Mouse (Mus musculus) midbrain, embryonic 15.5 days (tissue): ENCODE measurements at regions not wholly inside any gene's neighbourhood (a gene's known extent, or its start where the extent isn't known, plus 50 kb on each side); places are given as distances from the start of the nearest gene placed in this dataset.

ENCODE experiments used
- ATAC-seq: fragments of 200-750 bp; cut with Nextera tagmentation; replicated peaks from 2 replicates; pipeline ENCODE4 v1.8.0; 2017; ENCODE audit warnings: moderate TSS enrichment
- H3K27ac ChIP-seq: fragments of 300-500 bp; sonication (generic); 2 replicates; pipeline ENCODE4 v1.5.1; 2015; ENCODE audit warnings: mild to moderate bottlenecking, inconsistent platforms
- H3K27me3 ChIP-seq: fragments of 300-500 bp; sonication (generic); replicated peaks from 2 replicates; pipeline ENCODE4 v1.6.1; 2015; ENCODE audit warnings: inconsistent platforms
- H3K36me3 ChIP-seq: fragments of 300-500 bp; sonication (generic); replicated peaks from 2 replicates; pipeline ENCODE4 v1.6.1; 2015; ENCODE audit warnings: inconsistent platforms
- H3K4me1 ChIP-seq: fragments of 300-500 bp; sonication (generic); 2 replicates; pipeline ENCODE4 v1.6.1; 2015; ENCODE audit warnings: inconsistent platforms
- H3K4me2 ChIP-seq: fragments of 300-500 bp; sonication (generic); 2 replicates; pipeline ENCODE4 v1.6.1; 2015; ENCODE audit warnings: inconsistent platforms, mild to moderate bottlenecking, moderate library complexity
- H3K4me3 ChIP-seq: fragments of 300-500 bp; sonication (generic); 2 replicates; pipeline ENCODE4 v1.5.1; 2015; ENCODE audit warnings: mild to moderate bottlenecking, inconsistent platforms
- H3K9ac ChIP-seq: fragments of 300-500 bp; sonication (generic); 2 replicates; pipeline ENCODE4 v1.6.1; 2015; ENCODE audit warnings: mild to moderate bottlenecking, inconsistent platforms
- H3K9me3 ChIP-seq: fragments of 300-500 bp; sonication (generic); 2 replicates; pipeline ENCODE4 v1.6.1; 2016; ENCODE audit warnings: inconsistent platforms
- WGBS: fragments of 180-500 bp; shearing (Covaris S2); methylation state at CpG from one replicate; pipeline ENCODE4 v1.1.7; 2015; ENCODE audit warnings: mixed read lengths; 5-methylcytosine and 5-hydroxymethylcytosine counted together

GRCm38 (mm10) chr1:79379736-79380135 lies 60.2 kb downstream of the Scg2 start:
- H3K27ac ChIP-seq, result no peak overlapping the region
- H3K4me1 ChIP-seq, result no peaks in the 10 kb centered on the region; the same call in 1 of the 2 replicates
- H3K4me3 ChIP-seq, result no peak overlapping the region
- H3K9ac ChIP-seq, result no peak overlapping the region
- H3K4me2 ChIP-seq, result no peak overlapping the region
- 62% methylated on average over 5 of the region's 5 CpGs for WGBS
- ATAC-seq, result peak; percentile 48; the same call in 1 of the 2 replicates
- no peaks in the 10 kb centered on the region for H3K36me3 ChIP-seq
- no peaks in the 10 kb centered on the region for H3K9me3 ChIP-seq
- no peaks in the 10 kb centered on the region for H3K27me3 ChIP-seq

DNA sequence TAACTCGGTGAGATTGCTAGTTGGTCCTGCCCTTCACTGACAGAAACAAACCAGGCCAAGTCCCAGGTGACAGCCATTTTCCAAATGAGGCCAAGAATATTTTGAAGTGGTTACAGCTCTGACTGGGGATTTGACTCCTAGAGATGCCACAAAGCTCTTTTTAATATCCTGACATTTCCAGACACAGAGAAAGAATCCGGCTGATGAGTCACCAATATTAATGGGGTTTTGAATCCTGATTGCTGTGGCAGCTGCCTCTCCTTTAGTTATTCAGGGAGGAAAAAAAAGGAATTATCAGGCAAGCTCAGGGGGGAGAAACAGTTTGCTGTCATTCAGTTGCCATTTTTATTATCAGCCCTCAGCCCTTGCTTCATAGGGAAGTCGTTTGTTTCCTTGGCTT lies 65.1 kb downstream of the Scg2 start:
- no peaks in the 10 kb centered on the region for H3K36me3 ChIP-seq
- H3K9me3 ChIP-seq, result no peaks in the 10 kb centered on the region
- H3K9ac ChIP-seq, result no peak overlapping the region
- H3K27ac ChIP-seq, result no peak overlapping the region
- no peaks in the 10 kb centered on the region for H3K27me3 ChIP-seq
- 45% methylated on average over 3 of the region's 3 CpGs for WGBS
- H3K4me2 ChIP-seq, result no peak overlapping the region
- no peak for ATAC-seq
- H3K4me3 ChIP-seq, result no peak overlapping the region
- no peaks in the 10 kb centered on the region; the same call in 1 of the 2 replicates for H3K4me1 ChIP-seq

DNA sequence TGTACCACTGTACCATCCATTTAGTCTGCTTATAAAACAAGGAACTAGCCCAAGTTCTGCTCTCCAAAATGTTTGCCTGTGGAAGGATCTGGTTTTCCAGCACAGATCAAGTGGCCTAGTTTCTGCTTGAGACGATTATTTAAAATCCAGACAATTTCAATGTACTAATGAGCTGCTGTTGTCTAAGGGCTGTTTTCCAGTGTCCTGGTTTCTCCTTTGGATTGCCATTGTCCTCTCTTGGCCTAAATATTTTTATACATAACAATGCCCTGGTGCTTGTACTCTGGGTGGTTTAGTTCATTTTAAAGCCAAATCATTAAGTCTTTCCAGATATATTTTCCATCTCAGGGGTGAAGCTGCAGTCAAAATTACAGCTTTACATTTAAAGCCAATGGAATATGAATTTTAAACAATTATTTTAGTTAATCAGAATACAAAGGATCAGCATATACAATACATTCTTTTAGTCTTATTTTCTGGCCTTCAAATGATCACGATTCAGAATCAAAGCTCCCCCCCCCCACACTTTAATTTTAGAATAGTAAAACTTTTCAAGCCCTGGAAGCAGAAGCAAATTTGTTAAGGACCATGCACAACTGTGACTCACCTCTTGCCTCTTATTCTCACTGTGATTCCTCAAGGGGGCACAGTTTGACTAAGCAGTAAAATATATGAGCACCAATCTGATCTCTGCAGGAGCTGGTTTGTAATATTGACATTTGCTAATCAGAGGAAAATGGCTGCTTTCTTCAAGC lies 82.5 kb downstream of the Scg2 start:
- H3K27ac ChIP-seq, result no peak overlapping the region

DNA sequence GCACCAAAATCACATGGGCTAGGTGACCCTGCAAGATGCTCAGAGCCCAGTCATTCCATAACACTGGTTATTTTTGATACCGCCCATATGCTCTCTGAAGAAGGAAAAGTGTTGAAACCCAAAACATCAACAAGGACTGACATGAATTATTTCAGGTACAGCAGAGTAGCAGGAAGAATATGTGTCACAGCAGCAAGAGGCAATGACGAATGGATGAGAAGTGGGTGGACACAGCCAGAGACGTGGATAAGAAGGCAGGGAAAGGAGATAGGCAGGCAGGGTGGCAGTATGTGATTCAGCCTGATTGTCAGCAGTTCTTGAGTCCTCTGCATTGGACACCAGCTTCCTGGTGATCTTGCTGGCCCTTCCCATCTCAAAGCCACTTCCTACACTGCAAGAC lies 93.4 kb downstream of the Scg2 start:
- Histone ChIP-seq H3K27ac (no peak overlapping the region), H3K4me3 (no peak overlapping the region), H3K9me3 (no peaks in the 10 kb centered on the region), H3K27me3 (no peaks in the 10 kb centered on the region), H3K36me3 (no peaks in the 10 kb centered on the region), H3K4me2 (no peak overlapping the region), H3K9ac (no peak overlapping the region), H3K4me1 (no peaks in the 10 kb centered on the region)
- 87% methylated on average over 3 of the region's 3 CpGs for WGBS
- no peak for ATAC-seq

More for the DNA sequence above, 82.5 kb downstream of the Scg2 start:
- no peak for ATAC-seq
- Histone ChIP-seq H3K36me3 (no peaks in the 10 kb centered on the region), H3K9me3 (no peaks in the 10 kb centered on the region), H3K4me2 (no peak overlapping the region), H3K4me3 (no peak overlapping the region), H3K9ac (no peak overlapping the region), H3K4me1 (no peaks in the 10 kb centered on the region), H3K27me3 (no peaks in the 10 kb centered on the region)
- WGBS, result 88% methylated on average over 2 of the region's 2 CpGs

GRCm38 (mm10) chr1:79335480-79336114 lies 104.3 kb downstream of the Scg2 start:
- Histone ChIP-seq H3K36me3 (no peaks in the 10 kb centered on the region), H3K4me1 (no peaks in the 10 kb centered on the region), H3K27me3 (no peaks in the 10 kb centered on the region), H3K9ac (no peak overlapping the region), H3K4me2 (no peak overlapping the region), H3K4me3 (no peak overlapping the region), H3K9me3 (no peaks in the 10 kb centered on the region), H3K27ac (no peak overlapping the region)
- ATAC-seq, result no peak
- WGBS, result 72% methylated on average over 7 of the region's 7 CpGs

- Histone ChIP-seq H3K36me3 (no peaks in the 10 kb centered on the region), H3K4me3 (no peak overlapping the region), H3K4me1 (no peaks in the 10 kb centered on the region), H3K4me2 (no peak overlapping the region), H3K27ac (no peak overlapping the region), H3K27me3 (no peaks in the 10 kb centered on the region), H3K9ac (no peak overlapping the region), H3K9me3 (no peaks in the 10 kb centered on the region)
- WGBS, result 69% methylated on average over 5 of the region's 5 CpGs
- no peak for ATAC-seq
Observed at GRCm38 (mm10) chr1:79317194-79317593, 122.7 kb downstream of the Scg2 start.

GRCm38 (mm10) chr1:79314774-79315173 lies 125.1 kb downstream of the Scg2 start:
- WGBS, result 85% methylated on average over 3 of the region's 3 CpGs
- no peak overlapping the region for H3K9ac ChIP-seq
- H3K4me1 ChIP-seq, result no peaks in the 10 kb centered on the region
- no peaks in the 10 kb centered on the region for H3K36me3 ChIP-seq
- H3K9me3 ChIP-seq, result no peaks in the 10 kb centered on the region
- no peaks in the 10 kb centered on the region for H3K27me3 ChIP-seq
- H3K27ac ChIP-seq, result no peak overlapping the region
- no peak for ATAC-seq
- no peak overlapping the region for H3K4me2 ChIP-seq
- no peak overlapping the region for H3K4me3 ChIP-seq

DNA sequence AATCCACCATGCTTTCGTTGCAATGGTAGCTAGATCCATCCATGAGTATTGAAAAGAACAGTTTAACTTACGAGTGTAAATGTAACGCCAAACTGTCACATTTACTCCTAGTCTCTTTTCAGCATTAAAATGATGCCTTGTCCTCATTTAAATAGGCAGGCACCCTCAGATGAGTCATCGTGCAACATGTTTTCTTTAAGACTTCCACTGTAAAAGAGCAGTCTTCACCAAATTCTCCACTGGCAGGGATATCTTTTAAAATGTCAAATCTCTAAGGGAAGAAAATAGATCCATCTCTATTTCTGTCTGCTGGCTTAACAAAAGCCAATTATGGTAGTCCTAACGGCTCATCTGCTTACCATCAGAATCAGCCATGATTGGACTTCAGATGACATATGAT lies 127.8 kb downstream of the Scg2 start:
- H3K27me3 ChIP-seq, result no peaks in the 10 kb centered on the region
- no peak overlapping the region for H3K4me3 ChIP-seq
- H3K9ac ChIP-seq, result no peak overlapping the region
- no peak overlapping the region for H3K4me2 ChIP-seq
- no peak for ATAC-seq
- H3K27ac ChIP-seq, result no peak overlapping the region
- 86% methylated on average over 5 of the region's 5 CpGs for WGBS
- H3K36me3 ChIP-seq, result no peaks in the 10 kb centered on the region
- H3K4me1 ChIP-seq, result no peaks in the 10 kb centered on the region
- no peaks in the 10 kb centered on the region for H3K9me3 ChIP-seq

DNA sequence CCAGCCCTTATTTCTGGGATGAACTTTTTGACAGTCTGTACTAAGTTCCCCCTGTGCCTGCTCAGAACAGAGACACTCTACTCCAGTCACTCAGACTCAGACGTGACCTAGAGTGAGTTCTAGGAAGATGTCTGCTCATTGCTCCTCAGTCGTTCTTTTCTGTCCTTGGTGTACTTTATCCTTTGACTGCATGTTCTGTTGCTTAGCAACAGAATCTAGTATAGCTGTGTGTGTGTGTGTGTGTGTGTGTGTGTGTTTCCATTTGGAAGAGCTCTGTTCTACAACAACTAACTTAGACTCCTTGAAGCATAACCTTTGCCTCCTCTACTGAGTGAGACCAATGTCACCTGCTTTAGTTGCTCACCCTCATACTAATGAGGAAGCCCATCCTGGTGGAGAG lies 136.3 kb downstream of the Scg2 start:
- no peak overlapping the region for H3K4me2 ChIP-seq
- H3K27me3 ChIP-seq, result no peaks in the 10 kb centered on the region
- no peaks in the 10 kb centered on the region for H3K4me1 ChIP-seq
- H3K4me3 ChIP-seq, result no peak overlapping the region
- 28% methylated on average over 2 of the region's 2 CpGs for WGBS
- H3K9ac ChIP-seq, result no peak overlapping the region
- no peak overlapping the region for H3K27ac ChIP-seq
- H3K9me3 ChIP-seq, result no peaks in the 10 kb centered on the region
- ATAC-seq, result peak; percentile 70
- no peaks in the 10 kb centered on the region for H3K36me3 ChIP-seq

- Histone ChIP-seq H3K27me3 (no peaks in the 10 kb centered on the region), H3K27ac (no peak overlapping the region), H3K4me1 (no peaks in the 10 kb centered on the region), H3K36me3 (no peaks in the 10 kb centered on the region), H3K9me3 (no peaks in the 10 kb centered on the region), H3K9ac (no peak overlapping the region), H3K4me3 (no peak overlapping the region), H3K4me2 (no peak overlapping the region)
- no peak for ATAC-seq
- 10% methylated on average over 2 of the region's 2 CpGs for WGBS
Observed at GRCm38 (mm10) chr1:79299639-79300038, 140.3 kb downstream of the Scg2 start.

- H3K36me3 ChIP-seq, result no peaks in the 10 kb centered on the region
- no peak overlapping the region for H3K4me2 ChIP-seq
- no peaks in the 10 kb centered on the region for H3K27me3 ChIP-seq
- H3K4me3 ChIP-seq, result no peak overlapping the region
- no peak overlapping the region for H3K27ac ChIP-seq
- WGBS, result 85% methylated on average over 3 of the region's 3 CpGs
- H3K9ac ChIP-seq, result no peak overlapping the region
- H3K4me1 ChIP-seq, result no peaks in the 10 kb centered on the region
- no peaks in the 10 kb centered on the region for H3K9me3 ChIP-seq
- ATAC-seq, result no peak
Observed at GRCm38 (mm10) chr1:79259726-79260125, 180.2 kb downstream of the Scg2 start.

- H3K27me3 ChIP-seq, result no peaks in the 10 kb centered on the region
- H3K9me3 ChIP-seq, result no peaks in the 10 kb centered on the region
- no peaks in the 10 kb centered on the region for H3K36me3 ChIP-seq
- no peaks in the 10 kb centered on the region for H3K4me1 ChIP-seq
- H3K4me2 ChIP-seq, result no peak overlapping the region
- no peak overlapping the region for H3K9ac ChIP-seq
- H3K4me3 ChIP-seq, result no peak overlapping the region
- WGBS, result 97% methylated on average over 4 of the region's 4 CpGs
- H3K27ac ChIP-seq, result no peak overlapping the region
- ATAC-seq, result no peak
Observed at GRCm38 (mm10) chr1:79212970-79213369, 226.9 kb downstream of the Scg2 start.

DNA sequence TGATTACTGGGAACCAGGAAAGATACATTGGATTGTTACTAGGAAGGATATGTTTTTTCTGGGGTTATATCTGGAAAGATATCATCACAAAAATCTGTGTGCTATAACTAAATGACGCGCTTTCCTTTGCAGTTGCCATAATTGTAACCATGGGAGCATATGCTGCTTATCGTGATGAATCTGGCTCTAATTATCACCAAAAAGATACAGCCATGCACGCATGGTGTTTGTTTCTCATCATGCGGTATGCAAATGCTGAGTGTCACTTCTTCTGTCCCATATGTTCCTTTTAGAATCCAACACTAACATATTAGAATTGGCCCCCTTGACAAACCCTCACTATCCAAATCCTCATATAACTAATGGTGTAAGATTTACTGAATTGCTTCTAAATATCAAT lies 227.4 kb downstream of the Scg2 start:
- WGBS, result 93% methylated on average over 5 of the region's 5 CpGs
- H3K4me1 ChIP-seq, result no peaks in the 10 kb centered on the region
- no peak overlapping the region for H3K4me3 ChIP-seq
- H3K27ac ChIP-seq, result no peak overlapping the region
- no peak for ATAC-seq
- no peaks in the 10 kb centered on the region for H3K9me3 ChIP-seq
- no peaks in the 10 kb centered on the region for H3K36me3 ChIP-seq
- no peak overlapping the region for H3K9ac ChIP-seq
- no peaks in the 10 kb centered on the region for H3K27me3 ChIP-seq
- H3K4me2 ChIP-seq, result no peak overlapping the region
